Mouse (Mus musculus) intestine, embryonic 16.5 days (tissue): Measurements from ENCODE around the gene Adgrl3. TPM values are rescaled to one million over a fixed set of nuclear protein-coding genes. Genes with fewer than 3 reads are reported as not detected.
A peak's percentile ranks its signal among the peaks of the same experiment; 100 is the strongest.
"Not testable (repeated sequence)": the region's sequence is repeated elsewhere in the genome, so short reads cannot be mapped to it uniquely, and the experiment has no call there.

Experiments used
- ATAC-seq: fragments of 200-750 bp; cut with Nextera tagmentation; 2 replicates; pipeline ENCODE4 v1.8.0; 2017; ENCODE audit warnings: moderate TSS enrichment, moderate library complexity
- H3K27ac ChIP-seq: fragments of 300-500 bp; sonication (generic); 2 replicates; pipeline ENCODE4 v1.5.1; 2014; ENCODE audit warnings: mild to moderate bottlenecking, low read length
- H3K27me3 ChIP-seq: fragments of 300-500 bp; sonication (generic); replicated peaks from 2 replicates; pipeline ENCODE4 v1.6.1; 2014; ENCODE audit warnings: low read length, control low read depth, mixed read lengths; ENCODE audit not compliant: control insufficient read depth, insufficient read depth
- H3K36me3 ChIP-seq: fragments of 300-500 bp; sonication (generic); 2 replicates; pipeline ENCODE4 v1.6.1; 2014; ENCODE audit warnings: low read length, control low read depth; ENCODE audit not compliant: control insufficient read depth, insufficient read depth
- H3K4me1 ChIP-seq: fragments of 300-500 bp; sonication (generic); 2 replicates; pipeline ENCODE4 v1.6.1; 2014; ENCODE audit warnings: low read length, control low read depth, mixed read lengths; ENCODE audit not compliant: control insufficient read depth, insufficient read depth
- H3K4me2 ChIP-seq: fragments of 300-500 bp; sonication (generic); 2 replicates; pipeline ENCODE4 v1.6.1; 2014; ENCODE audit warnings: low read depth, low read length, control low read depth
- H3K4me3 ChIP-seq: fragments of 300-500 bp; sonication (generic); 2 replicates; pipeline ENCODE4 v1.5.1; 2014; ENCODE audit warnings: mild to moderate bottlenecking, low read length
- H3K9ac ChIP-seq: fragments of 300-500 bp; sonication (generic); 2 replicates; pipeline ENCODE4 v1.6.1; 2014; ENCODE audit warnings: low read depth, low read length
- H3K9me3 ChIP-seq: fragments of 300-500 bp; sonication (generic); 2 replicates; pipeline ENCODE4 v1.6.1; 2016; ENCODE audit warnings: low read length, control low read depth; ENCODE audit not compliant: control insufficient read depth
- WGBS: fragments of 180-500 bp; shearing (Covaris S2); extraction: QIAGEN DNeasy Blood & Tissue Kit; methylation state at CpG from one replicate; pipeline ENCODE4 v1.1.7; 2014; 5-methylcytosine and 5-hydroxymethylcytosine counted together
- polyA plus RNA-seq: library from polyadenylated mRNA; unstranded; fragments of >200 nt; fragmentation: Nextera tagmentation; extraction: Ambion mirVana; gene quantifications from 2 replicates; pipeline ENCODE4 v1.2.1, GENCODE M21; 2015

Gene Adgrl3
- polyA plus RNA-seq, 1 experiment from 2014 or later = 6.8 TPM

- H3K36me3 ChIP-seq = no peaks in the 10 kb centered on the region
- H3K27ac ChIP-seq = no peak overlapping the region
- H3K4me3 ChIP-seq = no peak overlapping the region
- no peaks in the 10 kb centered on the region for H3K4me1 ChIP-seq
- no peaks in the 10 kb centered on the region for H3K27me3 ChIP-seq
- no peak for ATAC-seq
- no peak overlapping the region for H3K9ac ChIP-seq
- no peaks in the 10 kb centered on the region for H3K9me3 ChIP-seq
- 89% methylated on average over 2 of the region's 2 CpGs for WGBS
- no peak overlapping the region for H3K4me2 ChIP-seq
These were observed 505.4 kb downstream of the Adgrl3 start for GRCm38 (mm10) chr5:81525326-81525725.

GRCm38 (mm10) chr5:81531639-81532038 lies 511.7 kb downstream of the Adgrl3 start:
- 81% methylated on average over 4 of the region's 4 CpGs for WGBS
- no peak overlapping the region for H3K27ac ChIP-seq
- H3K9me3 ChIP-seq = no peaks in the 10 kb centered on the region
- no peak overlapping the region for H3K4me3 ChIP-seq
- no peak overlapping the region for H3K9ac ChIP-seq
- H3K36me3 ChIP-seq = no peaks in the 10 kb centered on the region
- H3K4me1 ChIP-seq = no peaks in the 10 kb centered on the region
- no peak overlapping the region for H3K4me2 ChIP-seq
- no peaks in the 10 kb centered on the region for H3K27me3 ChIP-seq
- no peak for ATAC-seq

GRCm38 (mm10) chr5:81550211-81550610 lies 530.3 kb downstream of the Adgrl3 start:
- Histone ChIP-seq H3K36me3 (no peaks in the 10 kb centered on the region), H3K27ac (no peak overlapping the region)

GRCm38 (mm10) chr5:81555149-81555548 lies 535.2 kb downstream of the Adgrl3 start:
- not testable (repeated sequence) for H3K9me3 ChIP-seq, H3K4me2 ChIP-seq, ATAC-seq, H3K27me3 ChIP-seq, H3K9ac ChIP-seq, H3K4me3 ChIP-seq, H3K27ac ChIP-seq, H3K4me1 ChIP-seq, H3K36me3 ChIP-seq
- WGBS = 86% methylated on average over 2 of the region's 2 CpGs

More at GRCm38 (mm10) chr5:81550211-81550610, 530.3 kb downstream of the Adgrl3 start:
- Histone ChIP-seq H3K27me3 (no peaks in the 10 kb centered on the region), H3K9ac (no peak overlapping the region), H3K4me3 (no peak overlapping the region), H3K4me2 (no peak overlapping the region), H3K4me1 (no peaks in the 10 kb centered on the region), H3K9me3 (no peaks in the 10 kb centered on the region)
- ATAC-seq = no peak

GRCm38 (mm10) chr5:81556008-81556407 lies 536.1 kb downstream of the Adgrl3 start:
- Histone ChIP-seq H3K27ac (no peak overlapping the region), H3K9ac (no peak overlapping the region), H3K9me3 (no peaks in the 10 kb centered on the region), H3K27me3 (no peaks in the 10 kb centered on the region), H3K4me2 (no peak overlapping the region), H3K4me1 (no peaks in the 10 kb centered on the region), H3K4me3 (no peak overlapping the region), H3K36me3 (no peaks in the 10 kb centered on the region)
- no peak for ATAC-seq
- 82% methylated on average over 8 of the region's 8 CpGs for WGBS

- no peak overlapping the region for H3K9ac ChIP-seq
- H3K4me3 ChIP-seq = no peak overlapping the region
- H3K4me2 ChIP-seq = no peak overlapping the region
- 75% methylated on average over 6 of the region's 6 CpGs for WGBS
- no peak overlapping the region for H3K27ac ChIP-seq
- H3K36me3 ChIP-seq = no peaks in the 10 kb centered on the region
- no peaks in the 10 kb centered on the region for H3K9me3 ChIP-seq
- ATAC-seq = no peak
- H3K4me1 ChIP-seq = no peaks in the 10 kb centered on the region
- H3K27me3 ChIP-seq = no peaks in the 10 kb centered on the region
These were observed 539.0 kb downstream of the Adgrl3 start for GRCm38 (mm10) chr5:81558965-81559364.

GRCm38 (mm10) chr5:81564294-81564693 lies 544.4 kb downstream of the Adgrl3 start:
- Histone ChIP-seq H3K36me3 (no peaks in the 10 kb centered on the region), H3K9ac (no peak overlapping the region), H3K27ac (no peak overlapping the region), H3K4me3 (no peak overlapping the region), H3K27me3 (no peaks in the 10 kb centered on the region), H3K9me3 (no peaks in the 10 kb centered on the region), H3K4me1 (no peaks in the 10 kb centered on the region), H3K4me2 (no peak overlapping the region)
- ATAC-seq = no peak
- 52% methylated on average over 1 of the region's 1 CpGs for whole genome bisulfite sequencing

- H3K36me3 ChIP-seq = no peaks in the 10 kb centered on the region
- H3K27ac ChIP-seq = no peak overlapping the region
- no peak overlapping the region for H3K4me2 ChIP-seq
- no peak for ATAC-seq
- no peaks in the 10 kb centered on the region for H3K4me1 ChIP-seq
- 92% methylated on average over 1 of the region's 1 CpGs for WGBS
- no peaks in the 10 kb centered on the region for H3K9me3 ChIP-seq
- H3K4me3 ChIP-seq = no peak overlapping the region
- no peaks in the 10 kb centered on the region for H3K27me3 ChIP-seq
- no peak overlapping the region for H3K9ac ChIP-seq
These were observed 546.6 kb downstream of the Adgrl3 start for GRCm38 (mm10) chr5:81566577-81566976.

- Histone ChIP-seq H3K27me3 (no peaks in the 10 kb centered on the region), H3K4me2 (no peak overlapping the region), H3K9ac (no peak overlapping the region), H3K36me3 (no peaks in the 10 kb centered on the region), H3K9me3 (no peaks in the 10 kb centered on the region), H3K4me3 (no peak overlapping the region), H3K27ac (no peak overlapping the region), H3K4me1 (no peaks in the 10 kb centered on the region)
- 74% methylated on average over 1 of the region's 1 CpGs for WGBS
- ATAC-seq = peak; percentile 98
These were observed 548.8 kb downstream of the Adgrl3 start for GRCm38 (mm10) chr5:81568743-81569142.

- Histone ChIP-seq H3K36me3 (no peaks in the 10 kb centered on the region), H3K9ac (no peak overlapping the region), H3K27me3 (no peaks in the 10 kb centered on the region), H3K4me1 (0 out of 2 replicates have a peak, but pooled peaks cover 2% of the 10 kb centered on the region), H3K27ac (no peak overlapping the region), H3K9me3 (no peaks in the 10 kb centered on the region), H3K4me2 (no peak overlapping the region), H3K4me3 (no peak overlapping the region)
- ATAC-seq = peak; percentile 45; the same call in 1 of the 2 replicates
- 66% methylated on average over 5 of the region's 5 CpGs for WGBS
These were observed 562.9 kb downstream of the Adgrl3 start for GRCm38 (mm10) chr5:81582886-81583285.
